Mouse (Mus musculus) forebrain, embryonic 13.5 days (tissue): Measurements from ENCODE around the gene Il17c. TPM values are rescaled to one million over a fixed set of nuclear protein-coding genes. Genes with fewer than 3 reads are reported as not detected.

ENCODE experiments used
- ATAC-seq: fragments of 200-750 bp; cut with Nextera tagmentation; 2 replicates; pipeline ENCODE4 v1.8.0; 2017
- H3K27ac ChIP-seq: fragments of 300-500 bp; sonication (generic); 2 replicates; pipeline ENCODE4 v1.5.1; 2015; ENCODE audit warnings: inconsistent platforms, mild to moderate bottlenecking, moderate library complexity
- H3K27me3 ChIP-seq: fragments of 300-500 bp; sonication (generic); 2 replicates; pipeline ENCODE4 v1.6.1; 2015; ENCODE audit warnings: mild to moderate bottlenecking, inconsistent platforms
- H3K36me3 ChIP-seq: fragments of 300-500 bp; sonication (generic); 2 replicates; pipeline ENCODE4 v1.6.1; 2015; ENCODE audit warnings: mild to moderate bottlenecking, inconsistent platforms; ENCODE audit not compliant: poor library complexity, severe bottlenecking
- H3K4me1 ChIP-seq: fragments of 300-500 bp; sonication (generic); 2 replicates; pipeline ENCODE4 v1.6.1; 2015; ENCODE audit warnings: inconsistent platforms
- H3K4me2 ChIP-seq: fragments of 300-500 bp; sonication (generic); 2 replicates; pipeline ENCODE4 v1.6.1; 2015; ENCODE audit warnings: inconsistent platforms, mild to moderate bottlenecking, moderate library complexity
- H3K4me3 ChIP-seq: fragments of 300-500 bp; sonication (generic); 2 replicates; pipeline ENCODE4 v1.5.1; 2015; ENCODE audit warnings: mild to moderate bottlenecking, inconsistent platforms
- H3K9ac ChIP-seq: fragments of 300-500 bp; sonication (generic); 2 replicates; pipeline ENCODE4 v1.6.1; 2015; ENCODE audit warnings: mild to moderate bottlenecking, inconsistent platforms
- H3K9me3 ChIP-seq: fragments of 300-500 bp; sonication (generic); replicated peaks from 2 replicates; pipeline ENCODE4 v1.6.1; 2016; ENCODE audit warnings: inconsistent platforms
- WGBS: fragments of 180-500 bp; shearing (Covaris S2); methylation state at CpG from one replicate; pipeline ENCODE4 v1.1.7; 2015; 5-methylcytosine and 5-hydroxymethylcytosine counted together
- polyA plus RNA-seq: library from polyadenylated mRNA; unstranded; fragments of >200 nt; fragmentation: Nextera tagmentation; extraction: Ambion mirVana; gene quantifications from 2 replicates; pipeline ENCODE4 v1.2.1, GENCODE M21; 2015

Gene Il17c
- polyA plus RNA-seq, 1 experiment from 2014 or later: not detected

GRCm38 (mm10) chr8:122432443-122433268 lies 10.8 kb downstream of the Il17c start, which contains the start of gene Cyba:
Gene Cyba (minus strand): TSS chr8:122432930.
- no peaks in the 10 kb centered on the region; the same call in 1 of the 2 replicates for H3K27me3 ChIP-seq
- H3K4me3 ChIP-seq: peak within 1 kb of the TSS; percentile 40
- no peak within 1 kb of the TSS for H3K27ac ChIP-seq
- H3K4me2 ChIP-seq: peak within 1 kb of the TSS; percentile 77
- H3K9ac ChIP-seq: peak within 1 kb of the TSS; percentile 64
- peak; percentile 87 for ATAC-seq
- 5% methylated on average over 45 of the region's 45 CpGs for WGBS
- peaks cover 5% of the 10 kb centered on the region; the same call in 1 of the 2 replicates for H3K9me3 ChIP-seq
- peaks cover 16% of the 10 kb centered on the region for H3K4me1 ChIP-seq
- peaks cover 44% of the 10 kb centered on the region for H3K36me3 ChIP-seq

- no peaks in the 10 kb centered on the region; the same call in 1 of the 2 replicates for H3K27me3 ChIP-seq
- whole genome bisulfite sequencing: 73% methylated on average over 11 of the region's 11 CpGs
- peaks cover 51% of the 10 kb centered on the region for H3K36me3 ChIP-seq
- peak overlapping the region; percentile 40; the same call in 1 of the 2 replicates for H3K4me3 ChIP-seq
- peak overlapping the region; percentile 77; the same call in 1 of the 2 replicates for H3K4me2 ChIP-seq
- H3K9me3 ChIP-seq: peaks cover 5% of the 10 kb centered on the region; the same call in 1 of the 2 replicates
- H3K4me1 ChIP-seq: peaks cover 16% of the 10 kb centered on the region
- no peak overlapping the region; the same call in 1 of the 2 replicates for H3K9ac ChIP-seq
- 0 out of 2 replicates have a peak, but pooled peaks have one; percentile 29 for ATAC-seq
- H3K27ac ChIP-seq: no peak overlapping the region
These were observed 11.6 kb downstream of the Il17c start for GRCm38 (mm10) chr8:122433269-122433905.

GRCm38 (mm10) chr8:122435375-122435774 lies 13.6 kb downstream of the Il17c start:
- WGBS: 90% methylated on average over 6 of the region's 6 CpGs
- no peak for ATAC-seq
- Histone ChIP-seq H3K9ac (no peak overlapping the region), H3K36me3 (peaks cover 65% of the 10 kb centered on the region), H3K4me3 (no peak overlapping the region), H3K9me3 (peaks cover 5% of the 10 kb centered on the region; the same call in 1 of the 2 replicates), H3K4me1 (peaks cover 16% of the 10 kb centered on the region), H3K4me2 (no peak overlapping the region), H3K27me3 (no peaks in the 10 kb centered on the region; the same call in 1 of the 2 replicates), H3K27ac (no peak overlapping the region)

GRCm38 (mm10) chr8:122436146-122436545 lies 14.3 kb downstream of the Il17c start:
- ATAC-seq: no peak
- WGBS: 97% methylated on average over 9 of the region's 9 CpGs

GRCm38 (mm10) chr8:122436586-122437125 lies 14.8 kb downstream of the Il17c start:
- Histone ChIP-seq H3K9me3 (peaks cover 5% of the 10 kb centered on the region; the same call in 1 of the 2 replicates), H3K9ac (no peak overlapping the region), H3K36me3 (peaks cover 65% of the 10 kb centered on the region), H3K4me1 (peaks cover 15% of the 10 kb centered on the region), H3K4me2 (no peak overlapping the region), H3K4me3 (no peak overlapping the region), H3K27ac (no peak overlapping the region), H3K27me3 (no peaks in the 10 kb centered on the region; the same call in 1 of the 2 replicates)
- 91% methylated on average over 20 of the region's 20 CpGs for WGBS
- no peak for ATAC-seq

More at GRCm38 (mm10) chr8:122436146-122436545, 14.3 kb downstream of the Il17c start:
- Histone ChIP-seq H3K4me2 (no peak overlapping the region), H3K4me3 (no peak overlapping the region), H3K27me3 (no peaks in the 10 kb centered on the region; the same call in 1 of the 2 replicates), H3K9ac (no peak overlapping the region), H3K36me3 (peaks cover 65% of the 10 kb centered on the region), H3K4me1 (peaks cover 16% of the 10 kb centered on the region), H3K9me3 (peaks cover 5% of the 10 kb centered on the region; the same call in 1 of the 2 replicates), H3K27ac (no peak overlapping the region)

- no peak for ATAC-seq
- Histone ChIP-seq H3K4me1 (peaks cover 10% of the 10 kb centered on the region), H3K9ac (no peak overlapping the region), H3K9me3 (peaks cover 5% of the 10 kb centered on the region; the same call in 1 of the 2 replicates), H3K27me3 (no peaks in the 10 kb centered on the region), H3K36me3 (peaks cover 65% of the 10 kb centered on the region), H3K4me2 (no peak overlapping the region), H3K4me3 (no peak overlapping the region), H3K27ac (no peak overlapping the region)
- WGBS: 91% methylated on average over 13 of the region's 13 CpGs
These were observed 16.0 kb downstream of the Il17c start for GRCm38 (mm10) chr8:122437708-122438331.

- Histone ChIP-seq H3K9me3 (peaks cover 5% of the 10 kb centered on the region; the same call in 1 of the 2 replicates), H3K9ac (no peak overlapping the region), H3K4me2 (no peak overlapping the region), H3K4me3 (no peak overlapping the region), H3K36me3 (peaks cover 54% of the 10 kb centered on the region), H3K4me1 (peaks cover 8% of the 10 kb centered on the region), H3K27me3 (no peaks in the 10 kb centered on the region), H3K27ac (no peak overlapping the region)
- 94% methylated on average over 16 of the region's 16 CpGs for WGBS
- no peak for ATAC-seq
These were observed 17.5 kb downstream of the Il17c start for GRCm38 (mm10) chr8:122439336-122439735.

- peaks cover 35% of the 10 kb centered on the region for H3K36me3 ChIP-seq
- H3K27me3 ChIP-seq: no peaks in the 10 kb centered on the region
- no peak overlapping the region for H3K4me2 ChIP-seq
- no peak overlapping the region for H3K27ac ChIP-seq
- no peaks in the 10 kb centered on the region for H3K9me3 ChIP-seq
- H3K4me3 ChIP-seq: no peak overlapping the region
- H3K4me1 ChIP-seq: peaks cover 25% of the 10 kb centered on the region
- ATAC-seq: no peak
- no peak overlapping the region for H3K9ac ChIP-seq
- 96% methylated on average over 1 of the region's 1 CpGs for WGBS
These were observed 19.5 kb downstream of the Il17c start for GRCm38 (mm10) chr8:122441326-122441725.

GRCm38 (mm10) chr8:122442356-122442755 lies 20.5 kb downstream of the Il17c start:
- WGBS: 18% methylated on average over 7 of the region's 7 CpGs
- Histone ChIP-seq H3K4me3 (peak overlapping the region; percentile 69), H3K27ac (peak overlapping the region; percentile 83; the same call in 1 of the 2 replicates), H3K27me3 (no peaks in the 10 kb centered on the region), H3K9me3 (no peaks in the 10 kb centered on the region), H3K36me3 (peaks cover 25% of the 10 kb centered on the region), H3K4me1 (peaks cover 25% of the 10 kb centered on the region), H3K9ac (peak overlapping the region; percentile 76), H3K4me2 (peak overlapping the region; percentile 95)
- ATAC-seq: no peak

- WGBS: 0% methylated on average over 12 of the region's 12 CpGs
- no peaks in the 10 kb centered on the region for H3K27me3 ChIP-seq
- H3K4me3 ChIP-seq: peak overlapping the region; percentile 69
- H3K4me1 ChIP-seq: peaks cover 25% of the 10 kb centered on the region
- H3K9ac ChIP-seq: peak overlapping the region; percentile 76
- no peaks in the 10 kb centered on the region for H3K9me3 ChIP-seq
- ATAC-seq: no peak
- peak overlapping the region; percentile 95 for H3K4me2 ChIP-seq
- H3K27ac ChIP-seq: peak overlapping the region; percentile 83
- H3K36me3 ChIP-seq: peaks cover 20% of the 10 kb centered on the region
These were observed 21.0 kb downstream of the Il17c start for GRCm38 (mm10) chr8:122442781-122443180.

- H3K27ac ChIP-seq: peak within 1 kb of the TSS; percentile 98
- peaks cover 14% of the 10 kb centered on the region for H3K36me3 ChIP-seq
- ATAC-seq: peak; percentile 98
- peak within 1 kb of the TSS; percentile 69 for H3K4me3 ChIP-seq
- no peaks in the 10 kb centered on the region for H3K9me3 ChIP-seq
- no peaks in the 10 kb centered on the region for H3K27me3 ChIP-seq
- H3K9ac ChIP-seq: peak within 1 kb of the TSS; percentile 83
- under 1% methylated on average over 47 of the region's 47 CpGs for WGBS
- peak within 1 kb of the TSS; percentile 95 for H3K4me2 ChIP-seq
- peaks cover 25% of the 10 kb centered on the region for H3K4me1 ChIP-seq
These were observed 21.6 kb downstream of the Il17c start, which contains the start of gene Mvd for GRCm38 (mm10) chr8:122443262-122444006. Gene Mvd (minus strand): TSS chr8:122443422.
